Mouse (Mus musculus) myocyte (in vitro differentiated cells): ENCODE data around the gene Swap70. TPM values are rescaled to one million over a fixed set of nuclear protein-coding genes. Genes with fewer than 3 reads are reported as not detected.

Source experiments
- H3K27me3 ChIP-seq: one replicate; pipeline ENCODE4 v1.6.1; 2011; ENCODE audit not compliant: control insufficient read depth, insufficient read depth, insufficient read length
- H3K36me3 ChIP-seq: one replicate; pipeline ENCODE4 v1.6.1; 2011; ENCODE audit not compliant: control insufficient read depth, insufficient read depth
- H3K4me2 ChIP-seq: one replicate; pipeline ENCODE4 v1.6.1; 2011; ENCODE audit warnings: low read depth, control low read depth
- H3K4me3 ChIP-seq: one replicate; pipeline ENCODE4 v1.5.1; 2011; ENCODE audit warnings: mild to moderate bottlenecking, control low read depth, moderate library complexity
- H3K79me2 ChIP-seq: one replicate; pipeline ENCODE4 v1.6.1; 2011; ENCODE audit not compliant: control insufficient read depth, insufficient read depth
- H3ac ChIP-seq: one replicate; pipeline ENCODE4 v1.6.1; 2011; ENCODE audit not compliant: control insufficient read depth, insufficient read length
- CEBPB ChIP-seq: IDR thresholded peaks from 2 replicates; pipeline ENCODE4 v1.6.1; 2011; ENCODE audit warnings: mild to moderate bottlenecking, moderate library complexity; ENCODE audit not compliant: poor library complexity, insufficient read depth, severe bottlenecking
- E2F4 ChIP-seq: IDR thresholded peaks from one replicate; pipeline ENCODE4 v1.6.1; 2011; ENCODE audit warnings: mild to moderate bottlenecking, control low read depth, moderate library complexity; ENCODE audit not compliant: insufficient read depth
- MAX ChIP-seq: IDR thresholded peaks from one replicate; pipeline ENCODE4 v1.6.1; 2011; ENCODE audit warnings: low read depth, mild to moderate bottlenecking, control low read depth
- MYOD1 ChIP-seq, 3 experiments: IDR thresholded peaks; one replicate each; pipeline ENCODE4 v1.6.1; 2011; ENCODE audit warnings: control low read depth in 2 of 3, low read depth in 2 of 3, mild to moderate bottlenecking in 2 of 3, moderate library complexity in 1 of 3; ENCODE audit not compliant: insufficient read length in 2 of 3, control insufficient read depth in 1 of 3
- MYOG ChIP-seq, 3 experiments: IDR thresholded peaks; one replicate each; pipeline ENCODE4 v1.6.1; 2011; ENCODE audit warnings: control low read depth in 2 of 3, low read depth in 2 of 3, mild to moderate bottlenecking in 2 of 3; ENCODE audit not compliant: insufficient read length in 2 of 3, control insufficient read depth in 1 of 3, insufficient read depth in 1 of 3
- POLR2A ChIP-seq: IDR thresholded peaks from one replicate; pipeline ENCODE4 v1.6.1; 2011; ENCODE audit warnings: low read depth, mild to moderate bottlenecking, control low read depth, moderate library complexity; ENCODE audit not compliant: insufficient read length
- POLR2AphosphoS2 ChIP-seq: IDR thresholded peaks from one replicate; pipeline ENCODE4 v1.6.1; 2011; ENCODE audit warnings: low read depth, control low read depth; ENCODE audit not compliant: insufficient read length
- REST ChIP-seq: IDR thresholded peaks from one replicate; pipeline ENCODE4 v1.6.1; 2011; ENCODE audit warnings: mild to moderate bottlenecking, control low read depth, moderate library complexity; ENCODE audit not compliant: insufficient read depth, insufficient read length
- SRF ChIP-seq: IDR thresholded peaks from one replicate; pipeline ENCODE4 v1.6.1; 2011; ENCODE audit warnings: low read depth; ENCODE audit not compliant: control insufficient read depth, insufficient read length
- TCF12 ChIP-seq: IDR thresholded peaks from one replicate; pipeline ENCODE4 v1.6.1; 2011; ENCODE audit warnings: mild to moderate bottlenecking, control low read depth; ENCODE audit not compliant: poor library complexity, insufficient read depth, severe bottlenecking
- TCF3 ChIP-seq: IDR thresholded peaks from one replicate; pipeline ENCODE4 v1.6.1; 2011; ENCODE audit warnings: low read depth, control low read depth; ENCODE audit not compliant: insufficient read length
- USF1 ChIP-seq: IDR thresholded peaks from one replicate; pipeline ENCODE4 v1.6.1; 2011; ENCODE audit warnings: low read depth, mild to moderate bottlenecking, control low read depth, moderate library complexity
- polyA plus RNA-seq: library from polyadenylated mRNA; unstranded; fragments of >200 nt; fragmentation: generic; extraction: Trizol; gene quantifications from one replicate; pipeline ENCODE4 v1.2.1, GENCODE M21; 2012; ENCODE audit warnings: missing spikeins

Swap70 gene
- polyA plus RNA-seq, 1 experiment, result 11.4 TPM

- TF ChIP-seq CEBPB (no peak), POLR2A (no peak), REST (no peak), USF1 (no peak), TCF12 (peak; percentile 4), MYOD1 (IDR thresholded peaks at IDR 0.05; ENCODE audit: control insufficient read depth in 1 of 3, insufficient read length in 2 of 3, low read depth in 2 of 3) (peak in 2 of 3 experiments; percentile 28 to 81), SRF (no peak), MYOG (IDR thresholded peaks at IDR 0.05; ENCODE audit: control insufficient read depth in 1 of 3, insufficient read depth in 1 of 3, insufficient read length in 2 of 3, low read depth in 2 of 3) (peak; percentile 9 to 84 (median 46)), E2F4 (no peak), MAX (no peak), TCF3 (no peak)
- Histone ChIP-seq H3K36me3 (no peaks in the 10 kb centered on the region), H3K27me3 (no peaks in the 10 kb centered on the region), H3K79me2 (no peaks in the 10 kb centered on the region), H3K4me2 (peak overlapping the region; percentile 72), H3ac (no peak overlapping the region), H3K4me3 (no peak overlapping the region)
These were observed 66.7 kb downstream of the Swap70 start for GRCm38 (mm10) chr7:110288191-110288604.

- peak overlapping the region; percentile 72 for H3K4me2 ChIP-seq
- H3K79me2 ChIP-seq, result no peaks in the 10 kb centered on the region
- no peak overlapping the region for H3ac ChIP-seq
- no peaks in the 10 kb centered on the region for H3K36me3 ChIP-seq
- H3K27me3 ChIP-seq, result no peaks in the 10 kb centered on the region
- H3K4me3 ChIP-seq, result no peak overlapping the region
- TF ChIP-seq POLR2A (peak; percentile 37), REST (no peak), MYOD1 (IDR thresholded peaks at IDR 0.05; ENCODE audit: control insufficient read depth in 1 of 3, insufficient read length in 2 of 3, low read depth in 2 of 3) (peak in 1 of 3 experiments; percentile 61), E2F4 (no peak), POLR2AphosphoS2 (peak; percentile 17), MAX (no peak), USF1 (no peak), SRF (peak; percentile 38), MYOG (IDR thresholded peaks at IDR 0.05; ENCODE audit: control insufficient read depth in 1 of 3, insufficient read depth in 1 of 3, insufficient read length in 2 of 3, low read depth in 2 of 3) (peak in 1 of 3 experiments; percentile 29), TCF3 (no peak), CEBPB (0 out of 2 replicates have a peak, but pooled peaks have one; percentile 10), TCF12 (no peak)
These were observed 67.2 kb downstream of the Swap70 start for GRCm38 (mm10) chr7:110288731-110289191.

GRCm38 (mm10) chr7:110289647-110290046, 68.1 kb downstream of the Swap70 start:
- H3K36me3 ChIP-seq, result no peaks in the 10 kb centered on the region
- no peaks in the 10 kb centered on the region for H3K79me2 ChIP-seq
- no peak overlapping the region for H3ac ChIP-seq
- no peak overlapping the region for H3K4me3 ChIP-seq
- H3K27me3 ChIP-seq, result no peaks in the 10 kb centered on the region
- peak overlapping the region; percentile 72 for H3K4me2 ChIP-seq
- no peak for TF ChIP-seq USF1
- TF ChIP-seq TCF12, result peak; percentile 13
- peak in 1 of 3 experiments; percentile 57 for TF ChIP-seq MYOG (IDR thresholded peaks at IDR 0.05; ENCODE audit: control insufficient read depth in 1 of 3, insufficient read depth in 1 of 3, insufficient read length in 2 of 3, low read depth in 2 of 3)
- no peak for TF ChIP-seq SRF
- TF ChIP-seq TCF3, result no peak
- TF ChIP-seq MYOD1 (IDR thresholded peaks at IDR 0.05; ENCODE audit: control insufficient read depth in 1 of 3, insufficient read length in 2 of 3, low read depth in 2 of 3), result peak in 2 of 3 experiments; percentile 32 to 50

GRCm38 (mm10) chr7:110296889-110297603, 75.5 kb downstream of the Swap70 start:
- H3K36me3 ChIP-seq, result no peaks in the 10 kb centered on the region
- H3K4me3 ChIP-seq, result no peak overlapping the region
- no peak overlapping the region for H3ac ChIP-seq
- no peaks in the 10 kb centered on the region for H3K27me3 ChIP-seq
- no peaks in the 10 kb centered on the region for H3K79me2 ChIP-seq
- H3K4me2 ChIP-seq, result peak overlapping the region; percentile 64
- TF ChIP-seq POLR2A, result peak; percentile 35
- TF ChIP-seq MYOD1 (IDR thresholded peaks at IDR 0.05; ENCODE audit: control insufficient read depth in 1 of 3, insufficient read length in 2 of 3, low read depth in 2 of 3), result peak in 2 of 3 experiments; percentile 72 to 91
- no peak for TF ChIP-seq POLR2AphosphoS2
- TF ChIP-seq TCF12, result peak; percentile 26
- no peak for TF ChIP-seq SRF
- TF ChIP-seq USF1, result no peak
- TF ChIP-seq TCF3, result no peak
- no peak for TF ChIP-seq MAX
- TF ChIP-seq MYOG (IDR thresholded peaks at IDR 0.05; ENCODE audit: control insufficient read depth in 1 of 3, insufficient read depth in 1 of 3, insufficient read length in 2 of 3, low read depth in 2 of 3), result peak; percentile 61 to 97 (median 66)
- no peak for TF ChIP-seq CEBPB
- no peak for TF ChIP-seq REST
- no peak for TF ChIP-seq E2F4
